ENCODE assay signal across 15 mouse cellular contexts in genomic region chr10:98196852-98197251, GRCm38 (mm10).
"Had no signal": no experiment of that assay in that cellular context is flagged by ENCODE, and none has a peak within 500 bp of the region (broad histone marks: within the 10 kb centered on the region; RNA-seq: fewer than 3 reads in every experiment).

No protein-coding gene starts in this region.

- ATAC-seq: lung, postnatal 0 days; midbrain, embryonic 13.5 days; midbrain, embryonic 15.5 days had no signal

- H3K9ac ChIP-seq: lung, embryonic 15.5 days; midbrain, embryonic 13.5 days; midbrain, embryonic 15.5 days; neural tube, embryonic 12.5 days had no signal

- H3K27ac ChIP-seq: lung, embryonic 15.5 days; macrophage; midbrain, embryonic 13.5 days; midbrain, embryonic 15.5 days; neural tube, embryonic 12.5 days had no signal

- H3K4me2 ChIP-seq: lung, embryonic 15.5 days; midbrain, embryonic 11.5 days; midbrain, embryonic 13.5 days; midbrain, embryonic 15.5 days; neural tube, embryonic 12.5 days had no signal

- H3K4me1 ChIP-seq: lung, embryonic 15.5 days; megakaryocyte, embryonic 14.5 days; midbrain, embryonic 13.5 days; midbrain, embryonic 15.5 days; neural tube, embryonic 12.5 days had no signal

- H3K27me3 ChIP-seq: lung, embryonic 15.5 days; megakaryocyte, embryonic 14.5 days; midbrain, embryonic 13.5 days; midbrain, embryonic 15.5 days; neural tube, embryonic 12.5 days had no signal

- DNase-seq: lung, adult 2 months; lung, postnatal 14 days; lung, postnatal 36 days; right cerebral cortex, postnatal 14 days; thymus, adult 18-20 months; thymus, postnatal 14 days; thymus, postnatal 36 days had no signal

- H3K4me3 ChIP-seq: lung, embryonic 15.5 days; megakaryocyte, embryonic 14.5 days; midbrain, embryonic 13.5 days; midbrain, embryonic 15.5 days; neural tube, embryonic 12.5 days had no signal

- H3K36me3 ChIP-seq: lung, embryonic 15.5 days; midbrain, embryonic 13.5 days; midbrain, embryonic 15.5 days; neural tube, embryonic 12.5 days had no signal

- H3K9me3 ChIP-seq: lung, embryonic 15.5 days; megakaryocyte, embryonic 14.5 days; midbrain, embryonic 13.5 days; midbrain, embryonic 15.5 days; neural tube, embryonic 12.5 days had no signal
